16 mouse cellular contexts compared by ENCODE assay signal in the genomic region with DNA sequence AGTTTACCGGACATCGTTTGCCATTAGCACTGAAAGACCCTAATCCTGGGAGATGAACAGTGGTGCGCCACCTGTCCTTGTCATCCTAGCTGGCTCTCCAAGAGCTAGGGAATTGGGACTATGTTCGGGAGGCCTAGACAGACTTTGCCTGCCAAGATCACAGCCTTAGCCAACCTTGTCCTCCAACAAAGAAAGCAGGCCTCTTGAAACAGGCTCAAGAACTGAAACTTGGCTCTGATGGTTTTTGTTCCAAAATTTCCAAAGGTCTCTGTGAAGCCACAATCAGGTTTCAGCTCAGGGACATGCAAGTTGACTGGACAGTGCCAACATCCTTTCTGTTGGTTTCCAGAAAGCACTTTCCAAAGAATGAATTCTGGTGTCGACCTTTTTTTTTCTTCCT. TPM values are rescaled to one million over a fixed set of nuclear protein-coding genes. Genes with fewer than 3 reads are reported as not detected.
DNase-seq lines count a peak whose midpoint lies in the region; ATAC-seq and TF ChIP-seq lines count a peak whose summit lies in the region.
"Had no signal": no experiment of that assay in that cellular context is flagged by ENCODE, and none has a peak within 500 bp of the region (broad histone marks: within the 10 kb centered on the region; RNA-seq: fewer than 3 reads in every experiment).

No protein-coding gene starts in this region.

- TF ChIP-seq CTCF in midbrain, postnatal 0 days (IDR thresholded peaks at IDR 0.05): no peak

- peak; percentile 6 for DNase-seq in cerebellum, adult 11-12 months
- DNase-seq in cerebellum, postnatal 36 days: no peak
- peak; percentile 35 to 58 for DNase-seq in heart, adult 18-20 months
- peak; percentile 45 for DNase-seq in midbrain, postnatal 0 days (ENCODE audit: low spot score)
- DNase-seq in midbrain, embryonic 14.5 days: no peak
- DNase-seq: embryo, embryonic 11 days; kidney, adult 18-20 months; liver, postnatal 0 days; lung, postnatal 14 days; retina, postnatal 1 day; thymus, postnatal 36 days had no signal

- no peaks in the 10 kb centered on the region; the same call in 1 of the 2 replicates for H3K27me3 ChIP-seq in heart, embryonic 12.5 days (replicated peaks)
- no peaks in the 10 kb centered on the region for H3K27me3 ChIP-seq in midbrain, postnatal 0 days (ENCODE audit: insufficient read depth, low read length)
- H3K27me3 ChIP-seq in midbrain, embryonic 14.5 days (ENCODE audit: control insufficient read depth, insufficient read depth, low read length): no peaks in the 10 kb centered on the region

- H3K9me3 ChIP-seq in heart, embryonic 12.5 days (replicated peaks): no peaks in the 10 kb centered on the region
- no peaks in the 10 kb centered on the region for H3K9me3 ChIP-seq in midbrain, postnatal 0 days (ENCODE audit: low read length)
- H3K9me3 ChIP-seq in midbrain, embryonic 14.5 days (ENCODE audit: control insufficient read depth, low read length): no peaks in the 10 kb centered on the region
- H3K9me3 ChIP-seq: hindbrain, embryonic 10.5 days; limb, embryonic 15.5 days had no signal

- H3K36me3 ChIP-seq in heart, embryonic 12.5 days: no peaks in the 10 kb centered on the region
- no peaks in the 10 kb centered on the region for H3K36me3 ChIP-seq in midbrain, postnatal 0 days (ENCODE audit: insufficient read depth, low read length)
- H3K36me3 ChIP-seq in midbrain, embryonic 14.5 days (ENCODE audit: control insufficient read depth, insufficient read depth, low read length): no peaks in the 10 kb centered on the region
- H3K36me3 ChIP-seq: limb, embryonic 15.5 days had no signal

- H3K9ac ChIP-seq in heart, embryonic 12.5 days: no peak overlapping the region
- H3K9ac ChIP-seq in midbrain, postnatal 0 days (replicated peaks; ENCODE audit: low read length, poor library complexity, severe bottlenecking): no peak overlapping the region
- H3K9ac ChIP-seq in midbrain, embryonic 14.5 days (replicated peaks; ENCODE audit: low read length): no peak overlapping the region
- H3K9ac ChIP-seq: limb, embryonic 15.5 days; liver, postnatal 0 days had no signal

- no peak for ATAC-seq in heart, embryonic 12.5 days (ENCODE audit: insufficient number of reproducible peaks, low FRiP score)
- no peak for ATAC-seq in midbrain, postnatal 0 days (ENCODE audit: low FRiP score)
- ATAC-seq in midbrain, embryonic 14.5 days (ENCODE audit: low FRiP score, low TSS enrichment): no peak
- no peak for ATAC-seq in megakaryocyte progenitor cell, adult 5-6 weeks (replicated peaks; ENCODE audit: poor library complexity)
- ATAC-seq: liver, postnatal 0 days had no signal

- WGBS in heart, embryonic 12.5 days: 85% methylated on average over 5 of the region's 5 CpGs
- 77% methylated on average over 5 of the region's 5 CpGs for WGBS in midbrain, postnatal 0 days
- WGBS in midbrain, embryonic 14.5 days: 92% methylated on average over 5 of the region's 5 CpGs

- no peak overlapping the region for H3K4me2 ChIP-seq in heart, embryonic 12.5 days
- H3K4me2 ChIP-seq in midbrain, postnatal 0 days (ENCODE audit: low read depth, low read length, poor library complexity, severe bottlenecking): no peak overlapping the region
- no peak overlapping the region for H3K4me2 ChIP-seq in midbrain, embryonic 14.5 days (ENCODE audit: low read length)
- H3K4me2 ChIP-seq: limb, embryonic 15.5 days had no signal

- H3K27ac ChIP-seq in heart, embryonic 12.5 days (ENCODE audit: poor library complexity, severe bottlenecking): no peak overlapping the region
- H3K27ac ChIP-seq in midbrain, postnatal 0 days (ENCODE audit: low read depth, low read length): no peak overlapping the region
- no peak overlapping the region for H3K27ac ChIP-seq in midbrain, embryonic 14.5 days (replicated peaks; ENCODE audit: low read depth, low read length)
- H3K27ac ChIP-seq: hindbrain, embryonic 10.5 days; kidney, postnatal 0 days; limb, embryonic 15.5 days had no signal

- peaks cover 23% of the 10 kb centered on the region for H3K4me1 ChIP-seq in heart, embryonic 12.5 days (replicated peaks)
- H3K4me1 ChIP-seq in midbrain, postnatal 0 days (ENCODE audit: insufficient read depth, low read length): no peaks in the 10 kb centered on the region
- no peaks in the 10 kb centered on the region for H3K4me1 ChIP-seq in midbrain, embryonic 14.5 days (ENCODE audit: control insufficient read depth, insufficient read depth, low read length)

- no peak overlapping the region for H3K4me3 ChIP-seq in heart, embryonic 12.5 days
- H3K4me3 ChIP-seq in midbrain, postnatal 0 days (ENCODE audit: low read depth, low read length): no peak overlapping the region
- H3K4me3 ChIP-seq in midbrain, embryonic 14.5 days (replicated peaks; ENCODE audit: low read depth, low read length): no peak overlapping the region
- H3K4me3 ChIP-seq: hindbrain, embryonic 10.5 days; limb, embryonic 15.5 days had no signal

RNA-seq across cellular contexts. Expression of gene Hacd2, which starts 29.4 kb away (rescaled TPM):
- 10 to 100 TPM in 1 of 2 experiments, 1 to 10 TPM in 1; 7.1 to 15.3 TPM for total RNA-seq in heart, adult 18-20 months (2021)
- polyA plus RNA-seq in heart, embryonic 12.5 days (2016; fragmentation: Nextera tagmentation; extraction: Ambion mirVana): 54.6 and 60.0 TPM in 2 replicates
- 14.6 and 28.4 TPM in 2 replicates for total RNA-seq in midbrain, postnatal 0 days (2014; rRNA removed)
- 48.4 and 49.4 TPM in 2 replicates for polyA plus RNA-seq in midbrain, postnatal 0 days (2015; fragmentation: Nextera tagmentation; extraction: Ambion mirVana)
- 25.9 and 26.2 TPM in 2 replicates for polyA plus RNA-seq in midbrain, embryonic 14.5 days (2014; fragmentation: Nextera tagmentation; extraction: Ambion mirVana)
- total RNA-seq in megakaryocyte progenitor cell, adult 5-6 weeks (2015): 75.9 and 108 TPM in 2 replicates
- total RNA-seq in megakaryocyte progenitor cell, adult 5-6 weeks (2017): 11.0 and 12.2 TPM in 2 replicates

Comparison
In these comparisons a context has a peak if more than half of its experiments do, and no peak if none do; other contexts are left out.
1. DNase-seq: peak in cerebellum, adult 11-12 months (single experiment), heart, adult 18-20 months (2 of 2) and midbrain, postnatal 0 days (single experiment); none in cerebellum, postnatal 36 days (0 of 2) and midbrain, embryonic 14.5 days (single experiment).